In genomic region chr8:49553175-49553574, GRCm38 (mm10) we compare ENCODE assay signal across 18 mouse cellular contexts.
DNase-seq lines count a peak whose midpoint lies in the region; ATAC-seq and TF ChIP-seq lines count a peak whose summit lies in the region.
"Had no signal": no experiment of that assay in that cellular context is flagged by ENCODE, and none has a peak within 500 bp of the region (broad histone marks: within the 10 kb centered on the region; RNA-seq: fewer than 3 reads in every experiment).

No protein-coding gene starts in this region.

- H3K27ac ChIP-seq in heart, adult 2 months: peak overlapping the region; percentile 28; the same call in 1 of the 2 replicates
- no peak overlapping the region for H3K27ac ChIP-seq in heart, embryonic 10.5 days
- no peak overlapping the region for H3K27ac ChIP-seq in heart, postnatal 0 days (ENCODE audit: low read depth)
- no peak overlapping the region for H3K27ac ChIP-seq in hindbrain, embryonic 10.5 days
- H3K27ac ChIP-seq: embryonic facial prominence, embryonic 12.5 days; forebrain, embryonic 13.5 days; hindbrain, postnatal 0 days; layer of hippocampus, adult 2 months; limb, embryonic 15.5 days; lung, embryonic 15.5 days; midbrain, embryonic 13.5 days had no signal

- peaks cover 3% of the 10 kb centered on the region for H3K36me3 ChIP-seq in heart, adult 2 months (ENCODE audit: control insufficient read depth, insufficient read depth, low read length)
- H3K36me3 ChIP-seq in heart, embryonic 10.5 days: no peaks in the 10 kb centered on the region
- H3K36me3 ChIP-seq in heart, postnatal 0 days (replicated peaks; ENCODE audit: control insufficient read depth, insufficient read depth, low read length): no peaks in the 10 kb centered on the region
- H3K36me3 ChIP-seq in hindbrain, embryonic 10.5 days: no peaks in the 10 kb centered on the region
- H3K36me3 ChIP-seq: embryonic facial prominence, embryonic 12.5 days; limb, embryonic 15.5 days; lung, embryonic 15.5 days; midbrain, embryonic 13.5 days had no signal

- H3K9ac ChIP-seq in heart, adult 2 months (ENCODE audit: low read depth, low read length): no peak overlapping the region
- H3K9ac ChIP-seq in heart, postnatal 0 days (replicated peaks; ENCODE audit: low read depth, low read length): no peak overlapping the region
- H3K9ac ChIP-seq: embryonic facial prominence, embryonic 12.5 days; forebrain, embryonic 13.5 days; limb, embryonic 15.5 days; lung, embryonic 15.5 days; midbrain, embryonic 13.5 days had no signal

- no peaks in the 10 kb centered on the region for H3K9me3 ChIP-seq in heart, embryonic 10.5 days
- H3K9me3 ChIP-seq in heart, postnatal 0 days (replicated peaks; ENCODE audit: control insufficient read depth, low read length): no peaks in the 10 kb centered on the region
- H3K9me3 ChIP-seq in hindbrain, embryonic 10.5 days: no peaks in the 10 kb centered on the region
- H3K9me3 ChIP-seq: embryonic facial prominence, embryonic 12.5 days; forebrain, embryonic 13.5 days; limb, embryonic 15.5 days; lung, embryonic 15.5 days; midbrain, embryonic 13.5 days had no signal

- no peak overlapping the region for H3K4me2 ChIP-seq in heart, postnatal 0 days (ENCODE audit: low read depth, low read length)
- H3K4me2 ChIP-seq: embryonic facial prominence, embryonic 12.5 days; forebrain, embryonic 13.5 days; limb, embryonic 15.5 days; lung, embryonic 15.5 days; midbrain, embryonic 13.5 days had no signal

- no peaks in the 10 kb centered on the region for H3K79me2 ChIP-seq in heart, adult 2 months (replicated peaks; ENCODE audit: control insufficient read depth, insufficient read depth, low read length)

- TF ChIP-seq POLR2A in heart, adult 2 months (IDR thresholded peaks at IDR 0.05; ENCODE audit: insufficient read depth, low read depth, low read length): no peak

- intact Hi-C loops in heart, adult 2 months (cut with DNase I): no loop called here

- peak; percentile 46 for DNase-seq in adrenal gland, postnatal 10 days
- DNase-seq in adrenal gland, postnatal 36 days: no peak
- peak; percentile 24 to 58 for DNase-seq in heart, adult 2 months
- DNase-seq in heart, embryonic 10.5 days (ENCODE audit: low spot score): no peak
- peak; percentile 76 for DNase-seq in heart, postnatal 0 days (ENCODE audit: low spot score)
- DNase-seq in lung, postnatal 25 days (ENCODE audit: low spot score): peak; percentile 23
- no peak for DNase-seq in hindbrain, embryonic 10.5 days (ENCODE audit: low spot score)
- DNase-seq: right cerebral cortex, postnatal 4 days; thymus, adult 2 months had no signal

- no peak overlapping the region for H3K4me3 ChIP-seq in heart, adult 2 months
- H3K4me3 ChIP-seq in heart, embryonic 10.5 days: no peak overlapping the region
- no peak overlapping the region for H3K4me3 ChIP-seq in heart, postnatal 0 days (ENCODE audit: low read depth, low read length)
- H3K4me3 ChIP-seq in hindbrain, embryonic 10.5 days: no peak overlapping the region
- H3K4me3 ChIP-seq: embryonic facial prominence, embryonic 12.5 days; forebrain, embryonic 13.5 days; layer of hippocampus, adult 2 months; limb, embryonic 15.5 days; lung, embryonic 15.5 days; midbrain, embryonic 13.5 days had no signal

- WGBS in heart, adult 2 months: 55% methylated on average over 3 of the region's 3 CpGs
- WGBS in heart, embryonic 10.5 days: 65% methylated on average over 3 of the region's 3 CpGs
- 25% methylated on average over 3 of the region's 3 CpGs for WGBS in heart, postnatal 0 days
- WGBS in hindbrain, embryonic 10.5 days: 90% methylated on average over 3 of the region's 3 CpGs

- ATAC-seq in heart, postnatal 0 days (ENCODE audit: insufficient read depth, low read depth): no peak
- no peak for ATAC-seq in erythroid progenitor cell, adult 5-6 weeks (replicated peaks; ENCODE audit: low FRiP score, poor library complexity, severe bottlenecking)
- ATAC-seq: forebrain, embryonic 13.5 days; hindbrain, postnatal 0 days; midbrain, embryonic 13.5 days; Patski had no signal

- H3K27me3 ChIP-seq in heart, adult 2 months (ENCODE audit: control insufficient read depth, insufficient read depth, low read length): no peaks in the 10 kb centered on the region
- no peaks in the 10 kb centered on the region for H3K27me3 ChIP-seq in heart, embryonic 10.5 days (ENCODE audit: insufficient read depth, poor library complexity, severe bottlenecking)
- H3K27me3 ChIP-seq in heart, postnatal 0 days (ENCODE audit: control insufficient read depth, insufficient read depth, low read length): no peaks in the 10 kb centered on the region
- H3K27me3 ChIP-seq in hindbrain, embryonic 10.5 days (ENCODE audit: insufficient read depth, poor library complexity, severe bottlenecking): no peaks in the 10 kb centered on the region
- H3K27me3 ChIP-seq: embryonic facial prominence, embryonic 12.5 days; forebrain, embryonic 13.5 days; limb, embryonic 15.5 days; lung, embryonic 15.5 days; midbrain, embryonic 13.5 days had no signal

- TF ChIP-seq CTCF in heart, adult 2 months (IDR thresholded peaks at IDR 0.05): no peak
- no peak for TF ChIP-seq CTCF in heart, postnatal 0 days (IDR thresholded peaks at IDR 0.05; ENCODE audit: low read depth)

- peaks cover 2% of the 10 kb centered on the region; the same call in 1 of the 2 replicates for H3K4me1 ChIP-seq in heart, adult 2 months (ENCODE audit: control insufficient read depth, insufficient read depth, low read length)
- H3K4me1 ChIP-seq in heart, embryonic 10.5 days: no peaks in the 10 kb centered on the region
- peaks cover 8% of the 10 kb centered on the region; the same call in 1 of the 2 replicates for H3K4me1 ChIP-seq in heart, postnatal 0 days (ENCODE audit: control insufficient read depth, insufficient read depth)
- H3K4me1 ChIP-seq in hindbrain, embryonic 10.5 days (replicated peaks): no peaks in the 10 kb centered on the region
- H3K4me1 ChIP-seq: embryonic facial prominence, embryonic 12.5 days; forebrain, embryonic 13.5 days; limb, embryonic 15.5 days; lung, embryonic 15.5 days; midbrain, embryonic 13.5 days had no signal

- TF ChIP-seq EP300 in heart, adult 2 months (IDR thresholded peaks at IDR 0.05; ENCODE audit: insufficient read depth, low read depth, low read length): no peak
- TF ChIP-seq EP300 in heart, postnatal 0 days (IDR thresholded peaks at IDR 0.05; ENCODE audit: low read depth): no peak

Comparison
In these comparisons a context has a peak if more than half of its experiments do, and no peak if none do; other contexts are left out.
1. DNase-seq: peak in adrenal gland, postnatal 10 days (single experiment), heart, adult 2 months (2 of 2), heart, postnatal 0 days (single experiment) and lung, postnatal 25 days (single experiment); none in adrenal gland, postnatal 36 days (0 of 2), heart, embryonic 10.5 days (single experiment) and hindbrain, embryonic 10.5 days (single experiment).